Comparison of ENCODE assay signal across 10 mouse cellular contexts in the genomic region with DNA sequence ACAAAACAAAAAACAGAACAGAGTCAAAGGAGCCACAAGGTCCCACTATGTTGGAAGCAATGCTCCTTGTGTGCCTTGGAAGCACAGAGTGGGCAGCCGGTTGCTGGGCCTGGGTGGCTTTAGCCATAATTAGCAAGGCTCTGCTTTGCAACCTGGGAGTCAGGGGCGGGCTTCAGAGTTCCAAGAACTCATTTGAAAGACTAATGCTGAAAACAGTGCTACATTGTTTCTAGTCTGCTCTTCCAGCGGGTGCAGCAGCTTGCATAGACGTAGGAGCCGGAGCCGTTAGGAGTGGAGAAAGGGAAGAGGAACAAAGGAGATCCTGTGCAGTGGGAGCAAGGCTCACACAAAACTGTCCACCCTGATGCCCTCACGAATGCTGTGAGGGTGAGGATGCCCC. TPM values are rescaled to one million over a fixed set of nuclear protein-coding genes. Genes with fewer than 3 reads are reported as not detected.
DNase-seq lines count a peak whose midpoint lies in the region; ATAC-seq and TF ChIP-seq lines count a peak whose summit lies in the region.
"Had no signal": no experiment of that assay in that cellular context is flagged by ENCODE, and none has a peak within 500 bp of the region (broad histone marks: within the 10 kb centered on the region; RNA-seq: fewer than 3 reads in every experiment).

No protein-coding gene starts in this region.

- no peak overlapping the region for H3K27ac ChIP-seq in intestine, embryonic 15.5 days
- H3K27ac ChIP-seq in intestine, postnatal 0 days (ENCODE audit: low read depth, low read length) = no peak overlapping the region
- H3K27ac ChIP-seq in forebrain, postnatal 0 days (ENCODE audit: low read depth, low read length) = no peak overlapping the region

- H3K4me1 ChIP-seq in intestine, embryonic 15.5 days (replicated peaks) = 0 out of 2 replicates have a peak, but pooled peaks cover 6% of the 10 kb centered on the region
- no peaks in the 10 kb centered on the region for H3K4me1 ChIP-seq in intestine, postnatal 0 days (replicated peaks; ENCODE audit: control insufficient read depth, insufficient read depth, low read length)
- peaks cover 10% of the 10 kb centered on the region; the same call in 1 of the 2 replicates for H3K4me1 ChIP-seq in forebrain, postnatal 0 days (ENCODE audit: insufficient read depth)

- peak; percentile 47 for DNase-seq in brain, adult 2 months (ENCODE audit: low read depth, low spot score)
- DNase-seq in forebrain, postnatal 0 days = peak; percentile 43
- no peak for DNase-seq in MN1 (ENCODE audit: low spot score)
- DNase-seq: cerebellum, adult 11-12 months had no signal

- WGBS in intestine, embryonic 15.5 days = 73% methylated on average over 7 of the region's 7 CpGs
- 56% methylated on average over 7 of the region's 7 CpGs for WGBS in intestine, postnatal 0 days
- 10% methylated on average over 7 of the region's 7 CpGs for WGBS in forebrain, postnatal 0 days

- H3K4me3 ChIP-seq in intestine, embryonic 15.5 days (replicated peaks) = no peak overlapping the region
- no peak overlapping the region for H3K4me3 ChIP-seq in intestine, postnatal 0 days (ENCODE audit: low read depth, low read length)
- no peak overlapping the region for H3K4me3 ChIP-seq in forebrain, postnatal 0 days (ENCODE audit: low read depth, low read length)
- H3K4me3 ChIP-seq in myocyte = no peak overlapping the region

- no peak overlapping the region for H3ac ChIP-seq in myocyte (ENCODE audit: control insufficient read depth, insufficient read length)

- no peak overlapping the region for H3K9ac ChIP-seq in intestine, embryonic 15.5 days
- no peak overlapping the region for H3K9ac ChIP-seq in intestine, postnatal 0 days (ENCODE audit: low read depth, low read length)
- H3K9ac ChIP-seq in forebrain, postnatal 0 days = no peak overlapping the region

- no peaks in the 10 kb centered on the region for H3K36me3 ChIP-seq in intestine, embryonic 15.5 days
- H3K36me3 ChIP-seq in intestine, postnatal 0 days (ENCODE audit: control insufficient read depth, insufficient read depth) = no peaks in the 10 kb centered on the region
- no peaks in the 10 kb centered on the region for H3K36me3 ChIP-seq in forebrain, postnatal 0 days (ENCODE audit: insufficient read depth)
- no peaks in the 10 kb centered on the region for H3K36me3 ChIP-seq in myocyte (ENCODE audit: control insufficient read depth, insufficient read depth)

- no peaks in the 10 kb centered on the region for H3K9me3 ChIP-seq in intestine, embryonic 15.5 days
- no peaks in the 10 kb centered on the region for H3K9me3 ChIP-seq in intestine, postnatal 0 days (ENCODE audit: control insufficient read depth)
- no peaks in the 10 kb centered on the region for H3K9me3 ChIP-seq in forebrain, postnatal 0 days (ENCODE audit: low read length)

- no peak for TF ChIP-seq POLR2A in myocyte (IDR thresholded peaks at IDR 0.05; ENCODE audit: insufficient read length, low read depth)

- H3K79me2 ChIP-seq in myocyte (ENCODE audit: control insufficient read depth, insufficient read depth) = no peaks in the 10 kb centered on the region

- no peak for TF ChIP-seq CTCF in intestine, postnatal 0 days (IDR thresholded peaks at IDR 0.05; ENCODE audit: low read depth)
- no peak for TF ChIP-seq CTCF in forebrain, postnatal 0 days (IDR thresholded peaks at IDR 0.05; ENCODE audit: low read depth)

- no peaks in the 10 kb centered on the region for H3K27me3 ChIP-seq in intestine, embryonic 15.5 days (replicated peaks)
- H3K27me3 ChIP-seq in intestine, postnatal 0 days (replicated peaks; ENCODE audit: control insufficient read depth, insufficient read depth, low read length) = no peaks in the 10 kb centered on the region
- H3K27me3 ChIP-seq in forebrain, postnatal 0 days (ENCODE audit: insufficient read depth, low read length) = no peaks in the 10 kb centered on the region
- no peaks in the 10 kb centered on the region for H3K27me3 ChIP-seq in myocyte (ENCODE audit: control insufficient read depth, insufficient read depth, insufficient read length)

- ATAC-seq in intestine, embryonic 15.5 days = 0 out of 2 replicates have a peak, but pooled peaks have one; percentile 28
- ATAC-seq in intestine, postnatal 0 days = no peak
- ATAC-seq in forebrain, postnatal 0 days = peak; percentile 75
- no peak for ATAC-seq in erythroblast, adult 5-6 weeks (replicated peaks; ENCODE audit: low FRiP score, poor library complexity, severe bottlenecking)
- ATAC-seq in megakaryocyte-erythroid progenitor cell, adult 5-6 weeks (replicated peaks; ENCODE audit: low FRiP score, low TSS enrichment, poor library complexity, severe bottlenecking) = no peak

- H3K4me2 ChIP-seq in intestine, embryonic 15.5 days (replicated peaks) = no peak overlapping the region
- H3K4me2 ChIP-seq in intestine, postnatal 0 days (replicated peaks; ENCODE audit: low read depth) = no peak overlapping the region
- H3K4me2 ChIP-seq in forebrain, postnatal 0 days (ENCODE audit: low read depth) = no peak overlapping the region
- peak overlapping the region; percentile 45 for H3K4me2 ChIP-seq in myocyte (ENCODE audit: low read depth)

TF ChIP-seq in myocyte, 11 proteins besides CTCF, POLR2A, EP300 and RAD21:
- TF ChIP-seq REST (IDR thresholded peaks at IDR 0.05; ENCODE audit: insufficient read depth, insufficient read length) (no peak), MYOD1 (IDR thresholded peaks at IDR 0.05; ENCODE audit: control insufficient read depth in 1 of 3, insufficient read length in 2 of 3, low read depth in 2 of 3) (no peak), MYOG (IDR thresholded peaks at IDR 0.05; ENCODE audit: control insufficient read depth in 1 of 3, insufficient read depth in 1 of 3, insufficient read length in 2 of 3, low read depth in 2 of 3) (no peak), POLR2AphosphoS2 (IDR thresholded peaks at IDR 0.05; ENCODE audit: insufficient read length, low read depth) (no peak), MAX (IDR thresholded peaks at IDR 0.05; ENCODE audit: low read depth) (no peak), TCF12 (IDR thresholded peaks at IDR 0.05; ENCODE audit: insufficient read depth, poor library complexity, severe bottlenecking) (no peak), CEBPB (IDR thresholded peaks at IDR 0.05; ENCODE audit: insufficient read depth, poor library complexity, severe bottlenecking) (no peak), SRF (IDR thresholded peaks at IDR 0.05; ENCODE audit: control insufficient read depth, insufficient read length, low read depth) (no peak), TCF3 (IDR thresholded peaks at IDR 0.05; ENCODE audit: insufficient read length, low read depth) (no peak), USF1 (IDR thresholded peaks at IDR 0.05; ENCODE audit: low read depth) (no peak), E2F4 (IDR thresholded peaks at IDR 0.05; ENCODE audit: insufficient read depth) (no peak)

RNA-seq across cellular contexts. Expression of a gene that starts 19.0 kb away (rescaled TPM):
- polyA plus RNA-seq in intestine, embryonic 15.5 days (2015; fragmentation: Nextera tagmentation; extraction: Ambion mirVana) = 0.54 and 0.71 TPM in 2 replicates
- 0.72 and 0.76 TPM in 2 replicates for polyA plus RNA-seq in intestine, postnatal 0 days (2015; fragmentation: Nextera tagmentation; extraction: Ambion mirVana)
- 11.2 and 17.8 TPM in 2 replicates for total RNA-seq in forebrain, postnatal 0 days (2014; rRNA removed)
- 13.3 and 14.3 TPM in 2 replicates for polyA plus RNA-seq in forebrain, postnatal 0 days (2015; fragmentation: Nextera tagmentation; extraction: Ambion mirVana)
- 0.04 TPM for polyA plus RNA-seq in myocyte (2012; fragmentation: generic; extraction: Trizol)
- not detected in 2 replicates for total RNA-seq in erythroblast, adult 5-6 weeks (2015; ENCODE audit: low replicate concordance)
- total RNA-seq in erythroblast, adult 5-6 weeks (2017; ENCODE audit: low replicate concordance) = not detected in 2 replicates
- total RNA-seq in megakaryocyte-erythroid progenitor cell, adult 5-6 weeks (2014; fragmentation: Nextera tagmentation) = not detected in 2 replicates
- total RNA-seq in megakaryocyte-erythroid progenitor cell, adult 5-6 weeks (2017) = not detected in 2 replicates
- total RNA-seq: MEL had no signal

RNA-seq across cellular contexts. Expression of a gene that starts 37.0 kb away (rescaled TPM):
- 1.3 and 2.3 TPM in 2 replicates for polyA plus RNA-seq in intestine, embryonic 15.5 days (2015; fragmentation: Nextera tagmentation; extraction: Ambion mirVana)
- 1.5 and 1.9 TPM in 2 replicates for polyA plus RNA-seq in intestine, postnatal 0 days (2015; fragmentation: Nextera tagmentation; extraction: Ambion mirVana)
- total RNA-seq in forebrain, postnatal 0 days (2014; rRNA removed) = 0.86 and 2.4 TPM in 2 replicates
- 3.0 and 4.7 TPM in 2 replicates for polyA plus RNA-seq in forebrain, postnatal 0 days (2015; fragmentation: Nextera tagmentation; extraction: Ambion mirVana)
- 0.04 TPM for polyA plus RNA-seq in myocyte (2012; fragmentation: generic; extraction: Trizol)
- not detected in 2 replicates for total RNA-seq in erythroblast, adult 5-6 weeks (2015; ENCODE audit: low replicate concordance)
- not detected in 2 replicates for total RNA-seq in erythroblast, adult 5-6 weeks (2017; ENCODE audit: low replicate concordance)
- not detected in 2 replicates for total RNA-seq in megakaryocyte-erythroid progenitor cell, adult 5-6 weeks (2014; fragmentation: Nextera tagmentation)
- total RNA-seq in megakaryocyte-erythroid progenitor cell, adult 5-6 weeks (2017) = not detected in 2 replicates
- total RNA-seq: MEL had no signal

Comparison
In these comparisons a context has a peak if more than half of its experiments do, and no peak if none do; other contexts are left out.
1. ATAC-seq: peak in intestine, embryonic 15.5 days (single experiment) and forebrain, postnatal 0 days (single experiment); none in intestine, postnatal 0 days (single experiment), erythroblast, adult 5-6 weeks (single experiment) and megakaryocyte-erythroid progenitor cell, adult 5-6 weeks (single experiment).